Mouse (Mus musculus) liver, embryonic 11.5 days (tissue): ENCODE results near the gene Mtfr1l. TPM values are rescaled to one million over a fixed set of nuclear protein-coding genes. Genes with fewer than 3 reads are reported as not detected.

Source experiments
- ATAC-seq: fragments of 200-750 bp; cut with Nextera tagmentation; replicated peaks from 2 replicates; pipeline ENCODE4 v1.8.0; 2017; ENCODE audit warnings: moderate number of reproducible peaks, mild to moderate bottlenecking, moderate TSS enrichment, moderate library complexity; ENCODE audit not compliant: low FRiP score
- DNase-seq: peaks from one replicate; pipeline ENCODE4 v3.0.0-alpha.2; 2017; ENCODE audit warnings: low spot score
- H3K27ac ChIP-seq: fragments of 300-500 bp; sonication (generic); 2 replicates; pipeline ENCODE4 v1.5.1; 2014; ENCODE audit warnings: mild to moderate bottlenecking, low read depth, low read length, control low read depth
- H3K27me3 ChIP-seq: fragments of 300-500 bp; sonication (generic); replicated peaks from 2 replicates; pipeline ENCODE4 v1.6.1; 2014; ENCODE audit warnings: low read length, mixed read lengths; ENCODE audit not compliant: control insufficient read depth, insufficient read depth
- H3K36me3 ChIP-seq: fragments of 300-500 bp; sonication (generic); 2 replicates; pipeline ENCODE4 v1.6.1; 2014; ENCODE audit warnings: mild to moderate bottlenecking, low read length, moderate library complexity, mixed read lengths; ENCODE audit not compliant: control insufficient read depth, insufficient read depth
- H3K4me1 ChIP-seq: fragments of 300-500 bp; sonication (generic); replicated peaks from 2 replicates; pipeline ENCODE4 v1.6.1; 2014; ENCODE audit warnings: low read length, mixed read lengths; ENCODE audit not compliant: control insufficient read depth, insufficient read depth
- H3K4me2 ChIP-seq: fragments of 300-500 bp; sonication (generic); 2 replicates; pipeline ENCODE4 v1.6.1; 2014; ENCODE audit warnings: mild to moderate bottlenecking, control low read depth, moderate library complexity
- H3K4me3 ChIP-seq: fragments of 300-500 bp; sonication (generic); 2 replicates; pipeline ENCODE4 v1.5.1; 2014; ENCODE audit warnings: low read depth, low read length, control low read depth
- H3K9ac ChIP-seq: fragments of 300-500 bp; sonication (generic); 2 replicates; pipeline ENCODE4 v1.6.1; 2014; ENCODE audit warnings: low read depth, low read length, control low read depth
- H3K9me3 ChIP-seq: fragments of 300-500 bp; sonication (generic); 2 replicates; pipeline ENCODE4 v1.6.1; 2016; ENCODE audit warnings: low read length, inconsistent platforms, mixed read lengths; ENCODE audit not compliant: control insufficient read depth
- WGBS: fragments of 180-500 bp; shearing (Covaris S2); extraction: QIAGEN DNeasy Blood & Tissue Kit; methylation state at CpG from one replicate; pipeline ENCODE4 v1.1.7; 2014; 5-methylcytosine and 5-hydroxymethylcytosine counted together
- polyA plus RNA-seq: library from polyadenylated mRNA; unstranded; fragments of >200 nt; fragmentation: Nextera tagmentation; extraction: Ambion mirVana; gene quantifications from 2 replicates; pipeline ENCODE4 v1.2.1, GENCODE M21; 2014

The Mtfr1l gene
- polyA plus RNA-seq, 1 experiment from 2014 or later, result 107 TPM

- H3K9ac ChIP-seq, result peak overlapping the region; percentile 48; the same call in 1 of the 2 replicates
- DNase-seq, result no peak
- H3K36me3 ChIP-seq, result peaks cover 12% of the 10 kb centered on the region
- WGBS, result 58% methylated on average over 7 of the region's 7 CpGs
- ATAC-seq, result no peak
- peak overlapping the region; percentile 46 for H3K4me2 ChIP-seq
- no peak overlapping the region for H3K4me3 ChIP-seq
- H3K4me1 ChIP-seq, result peaks cover 47% of the 10 kb centered on the region
- no peaks in the 10 kb centered on the region for H3K27me3 ChIP-seq
- H3K9me3 ChIP-seq, result no peaks in the 10 kb centered on the region
- H3K27ac ChIP-seq, result peak overlapping the region; percentile 52
These were observed 19.6 kb downstream of the Mtfr1l start for GRCm38 (mm10) chr4:134515614-134516013.

GRCm38 (mm10) chr4:134514309-134514930 is 20.8 kb downstream of the Mtfr1l start:
- H3K27ac ChIP-seq, result peak overlapping the region; percentile 47

GRCm38 (mm10) chr4:134512798-134513197 is 22.4 kb downstream of the Mtfr1l start:
- ATAC-seq (peak; percentile 37), DNase-seq (peak; percentile 78)
- H3K9ac ChIP-seq, result peak overlapping the region; percentile 54; the same call in 1 of the 2 replicates
- peaks cover 53% of the 10 kb centered on the region for H3K4me1 ChIP-seq
- peak overlapping the region; percentile 76 for H3K4me3 ChIP-seq
- peak overlapping the region; percentile 81 for H3K4me2 ChIP-seq
- no peaks in the 10 kb centered on the region for H3K9me3 ChIP-seq
- peak overlapping the region; percentile 77 for H3K27ac ChIP-seq
- peaks cover 5% of the 10 kb centered on the region; the same call in 1 of the 2 replicates for H3K36me3 ChIP-seq
- H3K27me3 ChIP-seq, result no peaks in the 10 kb centered on the region
- WGBS, result 9% methylated on average over 15 of the region's 15 CpGs

More at GRCm38 (mm10) chr4:134514309-134514930, 20.8 kb downstream of the Mtfr1l start:
- Histone ChIP-seq H3K4me2 (peak overlapping the region; percentile 81), H3K4me1 (peaks cover 47% of the 10 kb centered on the region), H3K4me3 (peak overlapping the region; percentile 76), H3K27me3 (no peaks in the 10 kb centered on the region), H3K9ac (peak overlapping the region; percentile 9), H3K36me3 (peaks cover 7% of the 10 kb centered on the region), H3K9me3 (no peaks in the 10 kb centered on the region)
- DNase-seq, result no peak
- no peak; the same call in 1 of the 2 replicates for ATAC-seq
- 62% methylated on average over 11 of the region's 11 CpGs for WGBS

- no peaks in the 10 kb centered on the region for H3K9me3 ChIP-seq
- peak overlapping the region; percentile 91 for H3K9ac ChIP-seq
- peak overlapping the region; percentile 76 for H3K4me3 ChIP-seq
- no peak for ATAC-seq
- 27% methylated on average over 6 of the region's 6 CpGs for WGBS
- H3K4me2 ChIP-seq, result peak overlapping the region; percentile 81
- no peak for DNase-seq
- peaks cover 5% of the 10 kb centered on the region; the same call in 1 of the 2 replicates for H3K36me3 ChIP-seq
- H3K27me3 ChIP-seq, result no peaks in the 10 kb centered on the region
- peak overlapping the region; percentile 84 for H3K27ac ChIP-seq
- H3K4me1 ChIP-seq, result peaks cover 52% of the 10 kb centered on the region
These were observed 23.5 kb downstream of the Mtfr1l start for GRCm38 (mm10) chr4:134511730-134512129.

GRCm38 (mm10) chr4:134510845-134511411 is 24.3 kb downstream of the Mtfr1l start, which contains the start of gene Aunip:
Gene Aunip (plus strand): TSS chr4:134510999.
- Histone ChIP-seq H3K27me3 (no peaks in the 10 kb centered on the region), H3K4me1 (peaks cover 47% of the 10 kb centered on the region), H3K9ac (peak within 1 kb of the TSS; percentile 91), H3K36me3 (peaks cover 5% of the 10 kb centered on the region; the same call in 1 of the 2 replicates), H3K27ac (peak within 1 kb of the TSS; percentile 84), H3K4me3 (peak within 1 kb of the TSS; percentile 76), H3K4me2 (peak within 1 kb of the TSS; percentile 81), H3K9me3 (no peaks in the 10 kb centered on the region)
- DNase-seq, result peak; percentile 94
- under 1% methylated on average over 42 of the region's 42 CpGs for WGBS
- ATAC-seq, result peak; percentile 85

- H3K27me3 ChIP-seq, result no peaks in the 10 kb centered on the region
- ATAC-seq, result no peak
- peaks cover 3% of the 10 kb centered on the region; the same call in 1 of the 2 replicates for H3K36me3 ChIP-seq
- no peak overlapping the region for H3K27ac ChIP-seq
- no peak overlapping the region for H3K4me3 ChIP-seq
- no peak for DNase-seq
- peak overlapping the region; percentile 81; the same call in 1 of the 2 replicates for H3K4me2 ChIP-seq
- 76% methylated on average over 4 of the region's 4 CpGs for WGBS
- 0 out of 2 replicates have a peak overlapping the region, but pooled peaks have one; percentile 20 for H3K9ac ChIP-seq
- H3K9me3 ChIP-seq, result no peaks in the 10 kb centered on the region
- H3K4me1 ChIP-seq, result peaks cover 45% of the 10 kb centered on the region
These were observed 24.8 kb downstream of the Mtfr1l start for GRCm38 (mm10) chr4:134510396-134510795.

GRCm38 (mm10) chr4:134506713-134507112 is 28.5 kb downstream of the Mtfr1l start:
- 82% methylated on average over 19 of the region's 19 CpGs for WGBS
- ATAC-seq (no peak), DNase-seq (no peak)
- H3K4me1 ChIP-seq, result peaks cover 30% of the 10 kb centered on the region
- no peaks in the 10 kb centered on the region for H3K27me3 ChIP-seq
- no peak overlapping the region for H3K4me2 ChIP-seq
- H3K36me3 ChIP-seq, result no peaks in the 10 kb centered on the region; the same call in 1 of the 2 replicates
- H3K9ac ChIP-seq, result no peak overlapping the region
- no peak overlapping the region for H3K27ac ChIP-seq
- H3K9me3 ChIP-seq, result no peaks in the 10 kb centered on the region
- H3K4me3 ChIP-seq, result no peak overlapping the region

- peak overlapping the region; percentile 70; the same call in 1 of the 2 replicates for H3K27ac ChIP-seq
- no peaks in the 10 kb centered on the region for H3K9me3 ChIP-seq
- WGBS, result 52% methylated on average over 3 of the region's 4 CpGs
- H3K36me3 ChIP-seq, result no peaks in the 10 kb centered on the region; the same call in 1 of the 2 replicates
- H3K4me2 ChIP-seq, result no peak overlapping the region
- no peak overlapping the region for H3K9ac ChIP-seq
- DNase-seq (no peak), ATAC-seq (peak; percentile 85)
- no peak overlapping the region for H3K4me3 ChIP-seq
- peaks cover 30% of the 10 kb centered on the region for H3K4me1 ChIP-seq
- no peaks in the 10 kb centered on the region for H3K27me3 ChIP-seq
These were observed 29.1 kb downstream of the Mtfr1l start for GRCm38 (mm10) chr4:134505966-134506594.
